Mouse (Mus musculus) spleen, adult 18-20 months (tissue): ENCODE results near the gene Glud1.
"Not testable (repeated sequence)": the region's sequence is repeated elsewhere in the genome, so short reads cannot be mapped to it uniquely, and the experiment has no call there.

ENCODE experiments used
- DNase-seq, 2 experiments: peaks; one replicate each; pipeline ENCODE4 v3.0.0; 2022; ENCODE audit warnings: mixed read lengths in 2 of 2

Gene Glud1

GRCm38 (mm10) chr14:34312339-34313048 is 2.0 kb downstream of the Glud1 start:
- DNase-seq = no peak

- DNase-seq = no peak
Measured at GRCm38 (mm10) chr14:34313612-34314011, 3.1 kb downstream of the Glud1 start.

GRCm38 (mm10) chr14:34314383-34314782 is 3.9 kb downstream of the Glud1 start:
- not testable (repeated sequence) for DNase-seq

GRCm38 (mm10) chr14:34314796-34315195 is 4.3 kb downstream of the Glud1 start:
- no peak for DNase-seq

GRCm38 (mm10) chr14:34316346-34316745 is 5.8 kb downstream of the Glud1 start:
- DNase-seq = no peak

GRCm38 (mm10) chr14:34317431-34317830 is 6.9 kb downstream of the Glud1 start:
- DNase-seq = no peak

GRCm38 (mm10) chr14:34318113-34318512 is 7.6 kb downstream of the Glud1 start:
- DNase-seq = no peak

GRCm38 (mm10) chr14:34323576-34324085 is 13.1 kb downstream of the Glud1 start:
- no peak for DNase-seq

- no peak for DNase-seq
Measured at GRCm38 (mm10) chr14:34326606-34327005, 16.1 kb downstream of the Glud1 start.

- no peak for DNase-seq
Measured at GRCm38 (mm10) chr14:34327618-34328017, 17.1 kb downstream of the Glud1 start.

GRCm38 (mm10) chr14:34330657-34331158 is 20.2 kb downstream of the Glud1 start:
- no peak for DNase-seq

- DNase-seq = no peak
Measured at GRCm38 (mm10) chr14:34331886-34332285, 21.4 kb downstream of the Glud1 start.

GRCm38 (mm10) chr14:34332476-34332875 is 21.9 kb downstream of the Glud1 start:
- no peak for DNase-seq

GRCm38 (mm10) chr14:34339446-34339845 is 28.9 kb downstream of the Glud1 start:
- DNase-seq = no peak

- DNase-seq = no peak
Measured at GRCm38 (mm10) chr14:34341993-34342392, 31.5 kb downstream of the Glud1 start.

GRCm38 (mm10) chr14:34343078-34343477 is 32.6 kb downstream of the Glud1 start:
- DNase-seq = no peak

- no peak for DNase-seq
Measured at GRCm38 (mm10) chr14:34344361-34344760, 33.8 kb downstream of the Glud1 start.

GRCm38 (mm10) chr14:34345771-34346566 is 35.4 kb downstream of the Glud1 start:
- DNase-seq = no peak

- no peak for DNase-seq
Measured at GRCm38 (mm10) chr14:34347084-34347483, 36.6 kb downstream of the Glud1 start.

- DNase-seq = no peak
Measured at GRCm38 (mm10) chr14:34348301-34348700, 37.8 kb downstream of the Glud1 start.

- DNase-seq = no peak
Measured at GRCm38 (mm10) chr14:34349007-34349406, 38.5 kb downstream of the Glud1 start.

- DNase-seq = no peak
Measured at GRCm38 (mm10) chr14:34351660-34352059, 41.1 kb downstream of the Glud1 start.

GRCm38 (mm10) chr14:34352523-34352922 is 42.0 kb downstream of the Glud1 start:
- no peak for DNase-seq

- no peak for DNase-seq
Measured at GRCm38 (mm10) chr14:34353326-34353725, 42.8 kb downstream of the Glud1 start.
